Mouse (Mus musculus) intestine, embryonic 14.5 days (tissue): ENCODE data around the gene Gja5. TPM values are rescaled to one million over a fixed set of nuclear protein-coding genes. Genes with fewer than 3 reads are reported as not detected.
A peak's percentile ranks its signal among the peaks of the same experiment; 100 is the strongest.
"Not testable (repeated sequence)": the region's sequence is repeated elsewhere in the genome, so short reads cannot be mapped to it uniquely, and the experiment has no call there.

Source experiments
- ATAC-seq: fragments of 200-750 bp; cut with Nextera tagmentation; replicated peaks from 2 replicates; pipeline ENCODE4 v1.8.0; 2017; ENCODE audit warnings: low read depth, moderate number of reproducible peaks, moderate TSS enrichment, moderate library complexity; ENCODE audit not compliant: low FRiP score, low TSS enrichment
- DNase-seq: peaks from one replicate; pipeline ENCODE4 v3.0.0-alpha.2; 2018; ENCODE audit warnings: low spot score
- H3K27ac ChIP-seq: fragments of 300-500 bp; sonication (generic); 2 replicates; pipeline ENCODE4 v1.5.1; 2014; ENCODE audit warnings: low read depth, mild to moderate bottlenecking, control low read depth
- H3K27me3 ChIP-seq: fragments of 300-500 bp; sonication (generic); replicated peaks from 2 replicates; pipeline ENCODE4 v1.6.1; 2014; ENCODE audit warnings: low read length, control low read depth; ENCODE audit not compliant: control insufficient read depth, insufficient read depth
- H3K36me3 ChIP-seq: fragments of 300-500 bp; sonication (generic); 2 replicates; pipeline ENCODE4 v1.6.1; 2014; ENCODE audit warnings: low read length, control low read depth; ENCODE audit not compliant: control insufficient read depth, insufficient read depth
- H3K4me1 ChIP-seq: fragments of 300-500 bp; sonication (generic); replicated peaks from 2 replicates; pipeline ENCODE4 v1.6.1; 2014; ENCODE audit warnings: low read length, control low read depth, mixed read lengths; ENCODE audit not compliant: control insufficient read depth, insufficient read depth
- H3K4me2 ChIP-seq: fragments of 300-500 bp; sonication (generic); 2 replicates; pipeline ENCODE4 v1.6.1; 2014; ENCODE audit warnings: low read length
- H3K4me3 ChIP-seq: fragments of 300-500 bp; sonication (generic); 2 replicates; pipeline ENCODE4 v1.5.1; 2014; ENCODE audit warnings: low read depth, low read length, control low read depth, mixed read lengths
- H3K9ac ChIP-seq: fragments of 300-500 bp; sonication (generic); 2 replicates; pipeline ENCODE4 v1.6.1; 2014; ENCODE audit warnings: mild to moderate bottlenecking, low read length
- H3K9me3 ChIP-seq: fragments of 300-500 bp; sonication (generic); 2 replicates; pipeline ENCODE4 v1.6.1; 2016; ENCODE audit warnings: low read length, control low read depth; ENCODE audit not compliant: control insufficient read depth
- WGBS: fragments of 180-500 bp; shearing (Covaris S2); extraction: QIAGEN DNeasy Blood & Tissue Kit; methylation state at CpG from one replicate; pipeline ENCODE4 v1.1.7; 2014; 5-methylcytosine and 5-hydroxymethylcytosine counted together
- polyA plus RNA-seq: library from polyadenylated mRNA; unstranded; fragments of >200 nt; fragmentation: Nextera tagmentation; extraction: Ambion mirVana; gene quantifications from 2 replicates; pipeline ENCODE4 v1.2.1, GENCODE M21; 2014

Gene Gja5
- polyA plus RNA-seq, 1 experiment from 2014 or later: 5.2 TPM

DNA sequence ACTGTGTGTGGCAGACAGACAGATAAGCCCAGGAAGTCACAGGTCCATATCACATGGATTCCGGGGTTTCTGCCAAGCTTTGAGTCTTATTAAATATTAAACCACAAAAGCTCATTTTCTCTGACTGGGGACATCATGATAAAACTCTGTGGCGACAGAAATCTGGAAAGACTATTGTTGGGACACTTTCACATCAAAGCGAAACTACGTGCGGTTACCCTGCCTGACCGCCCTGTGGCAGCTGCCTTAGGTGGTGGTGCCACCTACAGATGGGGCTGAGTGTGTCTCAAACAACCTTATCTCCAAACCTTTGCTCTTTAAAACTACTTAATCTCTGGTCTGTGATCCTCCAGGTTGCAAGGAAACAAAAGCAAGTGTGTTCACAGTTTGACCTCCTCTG lies 171.9 kb downstream of the Gja5 start:
- Histone ChIP-seq H3K36me3 (no peaks in the 10 kb centered on the region), H3K9me3 (no peaks in the 10 kb centered on the region), H3K27ac (no peak overlapping the region), H3K9ac (no peak overlapping the region), H3K4me2 (0 out of 2 replicates have a peak overlapping the region, but pooled peaks have one; percentile 11), H3K4me1 (0 out of 2 replicates have a peak, but pooled peaks cover 2% of the 10 kb centered on the region), H3K27me3 (no peaks in the 10 kb centered on the region), H3K4me3 (0 out of 2 replicates have a peak overlapping the region, but pooled peaks have one; percentile 2)
- WGBS: 50% methylated on average over 6 of the region's 6 CpGs
- DNase-seq (no peak), ATAC-seq (peak; percentile 58; the same call in 1 of the 2 replicates)

GRCm38 (mm10) chr3:97078436-97078835 lies 173.9 kb downstream of the Gja5 start:
- Histone ChIP-seq H3K27ac (no peak overlapping the region), H3K4me3 (no peak overlapping the region), H3K27me3 (no peaks in the 10 kb centered on the region), H3K9me3 (no peaks in the 10 kb centered on the region), H3K36me3 (no peaks in the 10 kb centered on the region), H3K4me2 (no peak overlapping the region), H3K4me1 (0 out of 2 replicates have a peak, but pooled peaks cover 2% of the 10 kb centered on the region), H3K9ac (no peak overlapping the region)
- ATAC-seq (no peak), DNase-seq (no peak)
- WGBS: 38% methylated on average over 4 of the region's 4 CpGs

DNA sequence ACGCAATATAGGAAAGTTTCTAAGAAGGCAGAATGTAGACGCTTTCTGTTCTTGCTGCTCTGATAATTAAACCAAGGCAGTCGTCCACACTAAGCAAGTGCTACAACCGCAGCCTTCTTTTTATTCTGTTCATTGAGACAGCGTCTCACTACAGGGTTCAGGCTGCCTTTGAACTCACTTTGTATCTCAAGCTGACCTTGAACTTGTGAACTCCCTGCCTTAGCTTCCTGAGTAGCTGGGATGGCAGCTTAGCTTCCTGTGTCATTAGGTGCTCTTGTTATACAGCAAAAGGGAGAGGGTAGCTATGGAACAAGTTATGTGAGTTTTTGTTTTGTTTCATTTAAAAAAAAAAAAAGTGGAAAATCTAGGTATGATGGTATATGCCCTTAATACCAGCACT lies 177.7 kb downstream of the Gja5 start:
- DNase-seq (no peak), ATAC-seq (no peak)
- H3K4me3 ChIP-seq: no peak overlapping the region
- peaks cover 4% of the 10 kb centered on the region for H3K9me3 ChIP-seq
- 91% methylated on average over 5 of the region's 5 CpGs for WGBS
- no peak overlapping the region for H3K4me2 ChIP-seq
- H3K27ac ChIP-seq: no peak overlapping the region
- no peaks in the 10 kb centered on the region for H3K27me3 ChIP-seq
- no peaks in the 10 kb centered on the region for H3K36me3 ChIP-seq
- H3K9ac ChIP-seq: no peak overlapping the region
- H3K4me1 ChIP-seq: no peaks in the 10 kb centered on the region

- no peak for ATAC-seq
- DNase-seq: no peak
Observed at GRCm38 (mm10) chr3:97087326-97087725, 182.8 kb downstream of the Gja5 start.

DNA sequence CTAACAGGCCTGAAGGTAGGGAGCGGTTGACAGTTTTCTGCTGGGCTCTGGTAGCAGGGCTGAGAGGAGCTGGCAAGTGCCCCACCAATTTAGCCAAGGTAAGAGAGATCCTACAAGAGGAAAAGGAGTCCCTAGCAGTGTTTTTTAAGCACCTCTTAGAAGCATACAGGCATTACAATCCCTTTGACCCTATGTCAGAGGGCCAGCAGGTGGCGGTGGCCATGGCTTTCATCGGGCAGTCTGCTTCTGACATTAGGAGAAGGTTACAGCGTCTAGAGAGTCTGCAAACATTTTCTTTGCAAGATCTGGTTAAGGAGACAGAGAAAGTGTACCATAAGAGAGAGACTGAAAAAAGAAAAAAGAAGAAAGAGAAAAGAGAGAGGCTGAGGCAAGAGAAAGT lies 183.8 kb downstream of the Gja5 start:
- not testable (repeated sequence) for H3K9ac ChIP-seq, H3K4me2 ChIP-seq, DNase-seq, H3K36me3 ChIP-seq, H3K27me3 ChIP-seq, ATAC-seq, H3K27ac ChIP-seq, H3K4me3 ChIP-seq, H3K4me1 ChIP-seq, H3K9me3 ChIP-seq
- 90% methylated on average over 4 of the region's 4 CpGs for WGBS

More at GRCm38 (mm10) chr3:97087326-97087725, 182.8 kb downstream of the Gja5 start:
- Histone ChIP-seq H3K9ac (no peak overlapping the region), H3K4me3 (no peak overlapping the region), H3K4me2 (no peak overlapping the region), H3K4me1 (no peaks in the 10 kb centered on the region), H3K27ac (no peak overlapping the region), H3K27me3 (no peaks in the 10 kb centered on the region), H3K9me3 (peaks cover 4% of the 10 kb centered on the region), H3K36me3 (no peaks in the 10 kb centered on the region)
- WGBS: 84% methylated on average over 4 of the region's 4 CpGs

DNA sequence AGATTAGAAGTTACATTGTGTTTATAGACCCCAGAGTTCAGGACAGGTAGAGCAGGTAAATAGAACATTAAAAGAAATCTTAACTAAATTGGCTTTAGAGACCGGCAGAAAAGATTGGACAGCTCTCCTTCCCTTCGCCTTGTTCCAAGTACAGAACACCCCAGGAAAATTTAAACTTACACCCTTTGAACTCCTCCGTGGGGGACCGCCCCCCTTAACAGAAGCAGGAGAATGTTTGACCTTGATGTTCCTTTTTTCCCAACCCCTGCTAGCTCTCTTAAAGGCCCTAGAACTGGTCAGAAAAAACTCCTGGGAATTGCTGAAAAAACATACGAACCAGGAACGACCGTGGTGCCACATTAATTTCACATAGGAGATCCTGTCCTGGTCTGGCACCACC lies 187.5 kb downstream of the Gja5 start:
- WGBS: 89% methylated on average over 7 of the region's 7 CpGs
- not testable (repeated sequence) for H3K27me3 ChIP-seq, H3K36me3 ChIP-seq, DNase-seq, H3K4me3 ChIP-seq, H3K4me2 ChIP-seq, H3K9ac ChIP-seq, H3K9me3 ChIP-seq, H3K4me1 ChIP-seq, ATAC-seq, H3K27ac ChIP-seq

- not testable (repeated sequence) for H3K9ac ChIP-seq, H3K27ac ChIP-seq, H3K9me3 ChIP-seq, H3K36me3 ChIP-seq, ATAC-seq, H3K4me1 ChIP-seq, H3K4me2 ChIP-seq, H3K27me3 ChIP-seq, H3K4me3 ChIP-seq, DNase-seq
- 74% methylated on average over 4 of the region's 4 CpGs for WGBS
Observed at GRCm38 (mm10) chr3:97096664-97097063, 192.2 kb downstream of the Gja5 start.

GRCm38 (mm10) chr3:97100784-97101641 lies 196.5 kb downstream of the Gja5 start:
- Histone ChIP-seq H3K27ac (no peak overlapping the region), H3K9ac (no peak overlapping the region), H3K27me3 (no peaks in the 10 kb centered on the region), H3K36me3 (no peaks in the 10 kb centered on the region), H3K4me3 (no peak overlapping the region), H3K9me3 (no peaks in the 10 kb centered on the region), H3K4me1 (no peaks in the 10 kb centered on the region), H3K4me2 (no peak overlapping the region)
- WGBS: 61% methylated on average over 10 of the region's 10 CpGs
- no peak for DNase-seq
- no peak for ATAC-seq

DNA sequence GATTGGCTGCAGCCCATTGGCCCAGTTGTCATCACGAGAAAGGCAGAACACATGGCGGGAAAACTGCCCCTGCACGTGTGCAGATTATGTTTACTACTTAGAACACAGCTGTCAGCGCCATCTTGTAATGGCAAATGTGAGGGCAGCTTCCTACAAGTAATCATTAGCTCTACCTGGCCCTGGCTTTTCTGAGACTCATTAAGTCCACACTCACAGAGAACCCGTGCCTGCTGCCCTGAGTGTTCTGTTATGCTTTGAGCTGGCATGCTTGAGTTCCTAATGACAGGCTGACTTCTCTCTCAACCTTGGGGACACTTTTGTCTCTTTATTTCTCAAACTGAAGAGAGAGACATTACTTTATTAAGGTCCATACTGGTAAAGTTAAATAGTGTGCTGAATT lies 199.5 kb downstream of the Gja5 start:
- not testable (repeated sequence) for H3K4me3 ChIP-seq, H3K9ac ChIP-seq, H3K4me2 ChIP-seq, H3K9me3 ChIP-seq, H3K36me3 ChIP-seq, DNase-seq, ATAC-seq, H3K4me1 ChIP-seq, H3K27me3 ChIP-seq, H3K27ac ChIP-seq
- WGBS: 91% methylated on average over 2 of the region's 5 CpGs
